Mouse (Mus musculus): ENCODE data around the gene Napa. TPM values are rescaled to one million over a fixed set of nuclear protein-coding genes. Genes with fewer than 3 reads are reported as not detected.

The Napa gene
- polyA plus RNA-seq, 1 experiment from 2014 or later = 168 TPM

GRCm38 (mm10) chr7:16053105-16053504 is 45.2 kb upstream of the Napa start:
- 7% methylated on average over 6 of the region's 6 CpGs for WGBS
- Histone ChIP-seq H3K4me3 (ENCODE audit: low read depth, low read length) (peak overlapping the region; percentile 51), H3K27ac (ENCODE audit: low read depth) (peak overlapping the region; percentile 89), H3K9ac (no peak overlapping the region), H3K27me3 (ENCODE audit: insufficient read depth, low read length) (no peaks in the 10 kb centered on the region), H3K4me2 (peak overlapping the region; percentile 74), H3K36me3 (ENCODE audit: insufficient read depth) (no peaks in the 10 kb centered on the region), H3K4me1 (ENCODE audit: insufficient read depth) (peaks cover 11% of the 10 kb centered on the region; the same call in 1 of the 2 replicates), H3K9me3 (ENCODE audit: low read depth, low read length) (no peaks in the 10 kb centered on the region)
- ATAC-seq (ENCODE audit: insufficient read depth) = no peak
- DNase-seq = peak; percentile 78
- no peak for TF ChIP-seq CTCF (IDR thresholded peaks at IDR 0.05; ENCODE audit: low read depth)

GRCm38 (mm10) chr7:16054966-16055365 is 43.3 kb upstream of the Napa start:
- H3K27ac ChIP-seq (ENCODE audit: low read depth) = no peak overlapping the region
- H3K36me3 ChIP-seq (ENCODE audit: insufficient read depth) = no peaks in the 10 kb centered on the region
- H3K9ac ChIP-seq = no peak overlapping the region
- no peak overlapping the region for H3K4me2 ChIP-seq
- TF ChIP-seq CTCF (IDR thresholded peaks at IDR 0.05; ENCODE audit: low read depth) = 0 out of 2 replicates have a peak, but pooled peaks have one; percentile 2
- H3K4me3 ChIP-seq (ENCODE audit: low read depth, low read length) = no peak overlapping the region
- ATAC-seq (ENCODE audit: insufficient read depth) = no peak
- 54% methylated on average over 4 of the region's 4 CpGs for WGBS
- H3K9me3 ChIP-seq (ENCODE audit: low read depth, low read length) = no peaks in the 10 kb centered on the region
- no peak for DNase-seq
- no peaks in the 10 kb centered on the region for H3K27me3 ChIP-seq (ENCODE audit: insufficient read depth, low read length)
- H3K4me1 ChIP-seq (ENCODE audit: insufficient read depth) = peaks cover 4% of the 10 kb centered on the region; the same call in 1 of the 2 replicates

- DNase-seq (no peak), ATAC-seq (ENCODE audit: insufficient read depth) (no peak)
- H3K9ac ChIP-seq = no peak overlapping the region
- no peaks in the 10 kb centered on the region for H3K27me3 ChIP-seq (ENCODE audit: insufficient read depth, low read length)
- H3K4me2 ChIP-seq = no peak overlapping the region
- no peak overlapping the region for H3K4me3 ChIP-seq (ENCODE audit: low read depth, low read length)
- H3K36me3 ChIP-seq (ENCODE audit: insufficient read depth) = no peaks in the 10 kb centered on the region
- no peaks in the 10 kb centered on the region for H3K9me3 ChIP-seq (ENCODE audit: low read depth, low read length)
- no peak for TF ChIP-seq CTCF (IDR thresholded peaks at IDR 0.05; ENCODE audit: low read depth)
- WGBS = 85% methylated on average over 6 of the region's 6 CpGs
- H3K27ac ChIP-seq (ENCODE audit: low read depth) = no peak overlapping the region
- H3K4me1 ChIP-seq (ENCODE audit: insufficient read depth) = no peaks in the 10 kb centered on the region
Observed at GRCm38 (mm10) chr7:16055665-16056064, 42.6 kb upstream of the Napa start.

GRCm38 (mm10) chr7:16056459-16057135 is 41.7 kb upstream of the Napa start:
- DNase-seq (peak; percentile 24), ATAC-seq (ENCODE audit: insufficient read depth) (no peak)
- Histone ChIP-seq H3K9ac (no peak overlapping the region), H3K36me3 (ENCODE audit: insufficient read depth) (no peaks in the 10 kb centered on the region), H3K9me3 (ENCODE audit: low read depth, low read length) (no peaks in the 10 kb centered on the region; the same call in 1 of the 2 replicates), H3K27ac (ENCODE audit: low read depth) (no peak overlapping the region), H3K4me3 (ENCODE audit: low read depth, low read length) (no peak overlapping the region), H3K4me1 (ENCODE audit: insufficient read depth) (no peaks in the 10 kb centered on the region), H3K4me2 (no peak overlapping the region), H3K27me3 (ENCODE audit: insufficient read depth, low read length) (peaks cover 5% of the 10 kb centered on the region; the same call in 1 of the 2 replicates)
- WGBS = 16% methylated on average over 5 of the region's 5 CpGs
- TF ChIP-seq CTCF (IDR thresholded peaks at IDR 0.05; ENCODE audit: low read depth) = peak; percentile 27; the same call in 1 of the 2 replicates

- DNase-seq = peak; percentile 37
- no peak for TF ChIP-seq CTCF (IDR thresholded peaks at IDR 0.05; ENCODE audit: low read depth)
- no peaks in the 10 kb centered on the region for H3K36me3 ChIP-seq (ENCODE audit: insufficient read depth)
- no peak overlapping the region for H3K4me3 ChIP-seq (ENCODE audit: low read depth, low read length)
- H3K4me1 ChIP-seq (ENCODE audit: insufficient read depth) = no peaks in the 10 kb centered on the region
- no peak for ATAC-seq (ENCODE audit: insufficient read depth)
- 43% methylated on average over 2 of the region's 2 CpGs for WGBS
- H3K9me3 ChIP-seq (ENCODE audit: low read depth, low read length) = no peaks in the 10 kb centered on the region; the same call in 1 of the 2 replicates
- H3K9ac ChIP-seq = no peak overlapping the region
- H3K27ac ChIP-seq (ENCODE audit: low read depth) = no peak overlapping the region
- peaks cover 9% of the 10 kb centered on the region for H3K27me3 ChIP-seq (ENCODE audit: insufficient read depth, low read length)
- no peak overlapping the region for H3K4me2 ChIP-seq
Observed at GRCm38 (mm10) chr7:16057136-16057534, 41.1 kb upstream of the Napa start.

- Histone ChIP-seq H3K27ac (ENCODE audit: low read depth) (no peak within 1 kb of the TSS), H3K4me2 (peak within 1 kb of the TSS; percentile 33; the same call in 1 of the 2 replicates), H3K27me3 (ENCODE audit: insufficient read depth, low read length) (peaks cover 9% of the 10 kb centered on the region), H3K9me3 (ENCODE audit: low read depth, low read length) (no peaks in the 10 kb centered on the region; the same call in 1 of the 2 replicates), H3K4me3 (ENCODE audit: low read depth, low read length) (peak within 1 kb of the TSS; percentile 12; the same call in 1 of the 2 replicates), H3K4me1 (ENCODE audit: insufficient read depth) (no peaks in the 10 kb centered on the region), H3K36me3 (ENCODE audit: insufficient read depth) (no peaks in the 10 kb centered on the region), H3K9ac (no peak within 1 kb of the TSS)
- DNase-seq = no peak
- 43% methylated on average over 67 of the region's 80 CpGs for WGBS
- no peak for ATAC-seq (ENCODE audit: insufficient read depth)
- TF ChIP-seq CTCF (IDR thresholded peaks at IDR 0.05; ENCODE audit: low read depth) = no peak
Observed at GRCm38 (mm10) chr7:16061219-16062098, 36.8 kb upstream of the Napa start, which contains the start of gene Zfp541. Gene Zfp541 (plus strand): TSS chr7:16061814.

- ATAC-seq (ENCODE audit: insufficient read depth) (no peak), DNase-seq (no peak)
- Histone ChIP-seq H3K9me3 (ENCODE audit: low read depth, low read length) (no peaks in the 10 kb centered on the region; the same call in 1 of the 2 replicates), H3K9ac (no peak overlapping the region), H3K4me2 (no peak overlapping the region), H3K4me1 (ENCODE audit: insufficient read depth) (no peaks in the 10 kb centered on the region), H3K36me3 (ENCODE audit: insufficient read depth) (no peaks in the 10 kb centered on the region), H3K27me3 (ENCODE audit: insufficient read depth, low read length) (peaks cover 9% of the 10 kb centered on the region), H3K4me3 (ENCODE audit: low read depth, low read length) (no peak overlapping the region), H3K27ac (ENCODE audit: low read depth) (no peak overlapping the region)
- 71% methylated on average over 15 of the region's 15 CpGs for WGBS
- no peak for TF ChIP-seq CTCF (IDR thresholded peaks at IDR 0.05; ENCODE audit: low read depth)
Observed at GRCm38 (mm10) chr7:16062099-16062420, 36.2 kb upstream of the Napa start.

Measured in lung, embryonic 14.5 days (tissue).